Mouse (Mus musculus) left cerebral cortex, postnatal 36 days (tissue): Measurements from ENCODE around the gene Gm10770. TPM values are rescaled to one million over a fixed set of nuclear protein-coding genes. Genes with fewer than 3 reads are reported as not detected.
"Not testable (repeated sequence)": the region's sequence is repeated elsewhere in the genome, so short reads cannot be mapped to it uniquely, and the experiment has no call there.

Experiments used
- DNase-seq, 2 experiments: peaks; one replicate each; pipeline ENCODE4 v3.0.0; 2021 to 2022; ENCODE audit warnings: low spot score in 2 of 2, mixed read lengths in 1 of 2
- intact Hi-C: fragments of 180-260 bp; cut with DNase I; formaldehyde crosslinking; loops from one replicate; pipeline ENCODE4 v1.15.1; 2025
- total RNA-seq, 2 experiments: library from RNA; stranded (reverse); gene quantifications; 2 replicates each; pipeline ENCODE4 v1.2.3; 2021

Gm10770 gene
- total RNA-seq, result not detected

DNA sequence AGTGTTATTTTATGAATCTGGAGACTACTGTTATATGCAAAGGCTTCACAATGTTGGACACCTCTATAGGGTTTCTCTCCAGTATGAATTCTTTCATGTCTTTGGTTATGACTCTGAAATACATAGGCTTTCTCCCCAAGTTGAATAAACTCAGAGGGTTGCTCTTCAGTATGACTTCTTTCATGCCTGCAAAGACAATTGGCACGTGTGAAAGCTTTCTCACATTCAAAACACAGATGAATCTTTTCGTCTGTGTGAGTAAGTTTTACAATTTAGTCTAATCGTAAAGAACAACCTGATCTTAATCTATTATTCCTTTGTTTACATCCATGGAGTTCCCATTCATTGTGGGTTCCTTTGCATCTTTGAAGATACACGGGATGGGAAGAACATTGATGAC lies at the start of gene Gm10770:
Gm10770 (minus strand) TSS at position 101 of the 400 bp plus-strand sequence.
- DNase-seq, intact Hi-C loops: not testable (repeated sequence)

GRCm38 (mm10) chr2:150223263-150223662 lies 43.8 kb upstream of the Gm10770 start:
- intact Hi-C loops, DNase-seq: not testable (repeated sequence)

DNA sequence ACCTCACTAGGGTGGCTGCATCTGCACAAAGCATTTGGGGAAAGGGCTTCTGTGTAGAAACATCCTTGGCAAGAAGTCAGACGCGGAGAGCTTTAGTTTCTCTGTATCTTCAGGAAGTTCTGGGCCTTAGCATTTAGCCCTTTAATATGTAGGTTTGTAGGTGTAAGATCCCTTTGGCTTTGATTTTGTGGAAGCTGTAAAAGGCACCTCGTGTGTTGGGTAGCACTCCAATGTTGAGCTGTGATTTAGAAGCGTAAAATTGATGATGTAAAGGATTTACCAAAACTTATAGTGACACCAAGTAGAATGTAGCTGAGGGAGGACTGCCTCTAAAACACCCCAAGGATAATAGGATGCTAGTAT lies 38.9 kb upstream of the Gm10770 start:
- intact Hi-C loops, result loop anchor here (10.0 kb wide), 1 partner anchor 236 kb away; the partner anchor contains the start of gene Zfp442
- DNase-seq, result not testable (repeated sequence)

- peak; percentile 76 to 80 for DNase-seq
- intact Hi-C loops, result loop anchor here (10.0 kb wide), 1 partner anchor 237 kb away; the partner anchor contains the start of gene Zfp442
Observed at GRCm38 (mm10) chr2:150217600-150218362, 38.3 kb upstream of the Gm10770 start, which contains the start of gene Zfp937. Gene Zfp937 (plus strand): TSS chr2:150218073.

DNA sequence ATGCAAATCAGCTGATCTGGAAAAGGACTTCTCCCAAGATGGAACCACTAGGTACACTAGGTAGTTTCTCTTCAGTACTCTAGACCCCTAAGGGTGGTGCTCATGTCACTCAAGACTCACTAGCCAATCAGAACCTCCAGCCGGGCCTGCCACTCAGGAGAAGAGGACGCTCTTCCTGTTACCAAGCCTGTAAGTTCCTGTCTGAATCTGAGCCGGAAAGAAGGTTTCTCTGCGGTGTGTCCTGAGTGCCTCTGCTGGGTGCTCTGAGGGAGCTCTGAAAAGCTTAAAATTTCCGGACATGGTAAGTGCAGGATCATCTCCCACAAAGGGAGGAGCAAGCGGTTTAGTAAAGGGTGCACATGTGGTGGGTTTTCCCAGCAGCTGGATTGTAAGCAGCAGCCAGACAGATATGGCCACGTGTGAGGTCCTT lies 2.1 kb upstream of the Gm10770 start, which contains the start of gene Gm14139:
Gm14139 (plus strand) TSS at position 186 of the 430 bp plus-strand sequence.
- intact Hi-C loops, DNase-seq: not testable (repeated sequence)

DNA sequence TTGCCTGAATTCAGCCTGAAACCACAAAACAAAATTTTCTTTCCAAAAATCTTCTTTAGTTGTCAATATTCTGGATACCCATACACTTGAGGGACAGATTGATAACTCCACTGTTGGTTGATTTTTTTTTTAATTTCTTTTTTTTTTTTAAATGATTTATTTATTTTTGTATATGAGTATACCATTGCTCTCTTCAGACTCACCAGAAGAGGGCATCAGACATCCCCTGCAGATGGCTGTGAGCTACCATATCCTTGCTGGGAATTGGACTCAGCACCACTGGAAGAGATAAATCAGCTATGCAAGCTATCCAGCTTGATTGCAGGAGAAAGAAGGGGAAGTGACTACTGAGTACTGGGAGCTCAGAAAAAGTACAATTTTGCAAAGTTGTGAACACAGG lies 1.6 kb upstream of the Gm10770 start:
- DNase-seq, intact Hi-C loops: not testable (repeated sequence)

- no peak for DNase-seq
- intact Hi-C loops, result no loop called here
Observed at GRCm38 (mm10) chr2:150173833-150174232, 5.6 kb downstream of the Gm10770 start.

- intact Hi-C loops, result no loop called here
- DNase-seq, result no peak
Observed at GRCm38 (mm10) chr2:150166703-150167102, 12.8 kb downstream of the Gm10770 start.

- intact Hi-C loops, result no loop called here
- DNase-seq, result peak; percentile 84 to 86
Observed at GRCm38 (mm10) chr2:150136435-150136897, 43.0 kb downstream of the Gm10770 start, which contains the start of gene Zfp120. Gene Zfp120 (minus strand): TSS chr2:150136708.

- no peak for DNase-seq
- intact Hi-C loops, result no loop called here
Observed at GRCm38 (mm10) chr2:150132773-150133172, 46.7 kb downstream of the Gm10770 start.

GRCm38 (mm10) chr2:150132002-150132401 lies 47.5 kb downstream of the Gm10770 start:
- intact Hi-C loops, result not testable (repeated sequence)

More at GRCm38 (mm10) chr2:150132002-150132401, 47.5 kb downstream of the Gm10770 start:
- DNase-seq, result not testable (repeated sequence)

Other genes starting within 250 kb of the Gm10770 start
- 1 to 10 TPM; 9.2 to 9.5 TPM for gene Zfp120, start 43.0 kb downstream of the Gm10770 start, total RNA-seq
- gene Gm14139, start 2.1 kb upstream of the Gm10770 start, total RNA-seq, result not detected
- gene Zfp937, start 38.4 kb upstream of the Gm10770 start, total RNA-seq, result 1 to 10 TPM; 9.0 to 9.8 TPM
- 1 to 10 TPM; 7.2 to 8.3 TPM for gene Gm21994, start 75.9 kb upstream of the Gm10770 start, total RNA-seq
- gene Gm14124, start 77.8 kb upstream of the Gm10770 start, total RNA-seq, result under 1 TPM in 1 of 2 experiments, not detected in 1; 0.25 TPM
- gene Gm10130, start 144.0 kb upstream of the Gm10770 start, total RNA-seq, result 1 to 10 TPM; 2.4 to 2.9 TPM
- gene 3300002I08Rik, start 183.1 kb upstream of the Gm10770 start, total RNA-seq, result 1 to 10 TPM; 8.6 to 9.5 TPM